Mouse (Mus musculus) liver, postnatal 0 days (tissue): ENCODE measurements around the gene Serpina1f.

Source experiments
- CTCF ChIP-seq: sonication (generic); IDR thresholded peaks from 2 replicates; pipeline ENCODE4 v1.5.1; 2016; ENCODE audit warnings: antibody characterized with exemption, low read depth
- EP300 ChIP-seq: IDR thresholded peaks from 2 replicates; pipeline ENCODE4 v1.6.1; 2016; ENCODE audit warnings: antibody characterized with exemption, low read depth, mild to moderate bottlenecking

- TF ChIP-seq EP300 (no peak), CTCF (no peak)
These were observed 37.3 kb downstream of the Serpina1f start for GRCm38 (mm10) chr12:103657991-103658390.
